Mouse (Mus musculus) olfactory bulb, adult 2 months (tissue): Measurements from ENCODE around the gene Gjc1.

Experiments
- CTCF ChIP-seq: fragments of 200-500 bp; IDR thresholded peaks from 2 replicates; pipeline ENCODE4 v1.5.1; 2012; ENCODE audit warnings: low read depth, mild to moderate bottlenecking, low read length, moderate library complexity; ENCODE audit not compliant: insufficient read depth
- POLR2A ChIP-seq: fragments of 200-500 bp; IDR thresholded peaks from 2 replicates; pipeline ENCODE4 v1.6.1; 2012; ENCODE audit warnings: mild to moderate bottlenecking, low read depth, low read length, moderate library complexity; ENCODE audit not compliant: insufficient read depth

DNA sequence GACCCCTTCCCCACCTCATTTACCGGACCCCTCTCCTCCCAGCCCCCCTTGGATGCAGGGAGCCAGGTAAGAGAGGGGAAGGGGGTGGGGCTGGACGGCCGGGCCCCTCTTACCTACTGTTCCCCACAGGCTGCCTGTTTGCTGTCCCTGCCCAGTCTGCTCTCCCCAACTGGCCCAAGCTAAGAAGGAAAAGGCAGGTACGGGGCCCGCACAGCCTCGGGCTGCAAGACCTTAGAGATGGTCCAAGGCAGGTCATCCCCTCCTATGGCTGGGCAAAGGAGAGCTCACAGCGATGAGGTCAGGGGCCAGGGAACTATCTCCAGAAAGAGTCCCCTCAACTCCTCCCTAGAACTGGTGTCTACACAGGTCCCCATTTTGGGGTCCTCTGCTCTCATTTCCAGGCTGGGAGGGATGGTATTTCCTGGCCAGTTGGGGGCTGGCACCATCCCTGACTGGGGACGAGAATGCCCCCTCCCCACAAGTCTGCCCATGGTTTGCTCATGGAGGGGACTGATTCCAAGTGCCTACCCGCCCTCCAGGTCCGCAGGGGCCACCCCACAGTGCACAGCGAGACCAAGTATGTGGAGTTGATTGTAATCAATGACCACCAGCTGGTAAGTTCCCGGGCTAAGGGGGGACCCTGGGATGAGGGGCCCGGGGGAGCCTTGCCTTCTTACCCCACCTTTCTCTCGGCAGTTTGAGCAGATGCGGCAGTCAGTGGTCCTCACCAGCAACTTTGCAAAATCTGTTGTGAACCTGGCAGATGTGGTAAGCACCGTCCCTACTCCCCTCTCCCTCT is 47.4 kb downstream of the Gjc1 start:
- no peak for TF ChIP-seq CTCF
- TF ChIP-seq POLR2A, result no peak
